ENCODE assay signal across 16 mouse cellular contexts in the genomic region with DNA sequence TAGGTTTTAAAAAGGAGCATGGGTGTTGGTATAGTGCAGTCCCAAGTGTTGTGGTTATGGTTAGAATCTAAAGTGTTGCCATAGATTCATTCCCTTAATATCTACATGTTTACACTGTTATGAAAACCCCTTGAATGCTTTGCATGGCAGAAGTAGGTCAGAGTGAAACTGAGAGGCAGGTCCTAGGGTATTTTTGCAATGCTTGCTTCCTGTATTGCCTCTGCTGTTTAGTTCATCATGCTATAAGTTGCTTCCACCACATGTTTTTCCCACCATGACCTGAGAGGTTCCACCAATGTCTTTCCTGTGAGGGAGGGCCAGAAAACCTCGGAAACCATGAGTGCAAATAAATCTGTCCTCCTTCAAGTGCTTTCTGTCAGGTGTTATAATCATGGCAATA.
"Had no signal": no experiment of that assay in that cellular context is flagged by ENCODE, and none has a peak within 500 bp of the region (broad histone marks: within the 10 kb centered on the region; RNA-seq: fewer than 3 reads in every experiment).

No protein-coding gene starts in this region.

- DNase-seq: retina, postnatal 1 day; right cerebral cortex, adult 18-20 months; right cerebral cortex, postnatal 14 days; right cerebral cortex, postnatal 25 days; right cerebral cortex, postnatal 4 days; spleen, adult 18-20 months; thymus, adult 18-20 months; thymus, adult 2 months; thymus, postnatal 14 days; thymus, postnatal 25 days; thymus, postnatal 36 days; thymus, postnatal 4 days had no signal

- H3K9ac ChIP-seq: neural tube, embryonic 13.5 days; neural tube, embryonic 15.5 days; stomach, embryonic 15.5 days had no signal

- H3K4me1 ChIP-seq: neural tube, embryonic 13.5 days; neural tube, embryonic 15.5 days; stomach, embryonic 15.5 days had no signal

- H3K27ac ChIP-seq: neural tube, embryonic 13.5 days; neural tube, embryonic 15.5 days; stomach, embryonic 15.5 days; stomach, postnatal 0 days had no signal

- H3K4me2 ChIP-seq: neural tube, embryonic 13.5 days; neural tube, embryonic 15.5 days; stomach, embryonic 15.5 days had no signal

- H3K9me3 ChIP-seq: neural tube, embryonic 13.5 days; neural tube, embryonic 15.5 days; stomach, embryonic 15.5 days had no signal

- H3K4me3 ChIP-seq: neural tube, embryonic 13.5 days; neural tube, embryonic 15.5 days; stomach, embryonic 15.5 days had no signal

- H3K36me3 ChIP-seq: neural tube, embryonic 13.5 days; neural tube, embryonic 15.5 days; stomach, embryonic 15.5 days had no signal

- H3K27me3 ChIP-seq: neural tube, embryonic 13.5 days; neural tube, embryonic 15.5 days; stomach, embryonic 15.5 days had no signal
